Mouse (Mus musculus): ENCODE data around the gene Msto1. TPM values are rescaled to one million over a fixed set of nuclear protein-coding genes. Genes with fewer than 3 reads are reported as not detected.
"Not testable (repeated sequence)": the region's sequence is repeated elsewhere in the genome, so short reads cannot be mapped to it uniquely, and the experiment has no call there.

The Msto1 gene
- polyA plus RNA-seq, 1 experiment from 2014 or later = 74.1 TPM

- not testable (repeated sequence) for H3K9me3 ChIP-seq; DNase-seq (ENCODE audit: low spot score); H3K27ac ChIP-seq; H3K4me3 ChIP-seq; H3K4me1 ChIP-seq; H3K27me3 ChIP-seq (ENCODE audit: insufficient read depth, poor library complexity, severe bottlenecking)
- H3K36me3 ChIP-seq = peaks cover 38% of the 10 kb centered on the region
- no CpG with 5 or more reads among the region's 8 CpGs for WGBS
Measured at GRCm38 (mm10) chr3:88867177-88867576, 46.6 kb downstream of the Msto1 start.

DNA sequence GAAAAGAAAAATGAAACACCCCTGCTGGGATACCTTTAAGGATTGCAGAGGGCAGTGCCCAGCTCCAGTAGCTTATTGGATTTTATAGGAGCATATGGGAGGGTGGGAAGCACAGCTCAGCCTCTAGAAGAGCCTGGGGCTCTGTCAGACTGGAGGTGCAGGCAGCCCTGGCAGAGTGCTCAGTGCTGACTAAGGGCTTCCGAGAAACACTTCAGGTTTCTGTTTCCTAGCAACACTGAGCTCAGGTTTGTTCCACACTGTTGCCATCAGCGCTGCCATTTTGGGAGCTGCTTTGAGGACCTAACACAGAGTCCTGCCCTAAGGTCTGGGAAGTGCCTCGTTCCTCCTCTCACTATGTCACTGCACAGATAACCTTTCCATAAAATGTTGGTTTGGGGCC is 47.1 kb downstream of the Msto1 start:
- peaks cover 43% of the 10 kb centered on the region for H3K36me3 ChIP-seq
- H3K9me3 ChIP-seq; H3K4me3 ChIP-seq; DNase-seq (ENCODE audit: low spot score); H3K4me1 ChIP-seq; H3K27me3 ChIP-seq (ENCODE audit: insufficient read depth, poor library complexity, severe bottlenecking); H3K27ac ChIP-seq: not testable (repeated sequence)
- no CpG with 5 or more reads among the region's 3 CpGs for WGBS

- Histone ChIP-seq H3K4me1 (peaks cover 3% of the 10 kb centered on the region), H3K9me3 (no peaks in the 10 kb centered on the region), H3K36me3 (peaks cover 89% of the 10 kb centered on the region), H3K27ac (no peak overlapping the region), H3K27me3 (ENCODE audit: insufficient read depth, poor library complexity, severe bottlenecking) (no peaks in the 10 kb centered on the region), H3K4me3 (no peak overlapping the region)
- WGBS = 90% methylated on average over 3 of the region's 3 CpGs
- no peak for DNase-seq (ENCODE audit: low spot score)
Measured at GRCm38 (mm10) chr3:88862129-88862528, 51.7 kb downstream of the Msto1 start.

DNA sequence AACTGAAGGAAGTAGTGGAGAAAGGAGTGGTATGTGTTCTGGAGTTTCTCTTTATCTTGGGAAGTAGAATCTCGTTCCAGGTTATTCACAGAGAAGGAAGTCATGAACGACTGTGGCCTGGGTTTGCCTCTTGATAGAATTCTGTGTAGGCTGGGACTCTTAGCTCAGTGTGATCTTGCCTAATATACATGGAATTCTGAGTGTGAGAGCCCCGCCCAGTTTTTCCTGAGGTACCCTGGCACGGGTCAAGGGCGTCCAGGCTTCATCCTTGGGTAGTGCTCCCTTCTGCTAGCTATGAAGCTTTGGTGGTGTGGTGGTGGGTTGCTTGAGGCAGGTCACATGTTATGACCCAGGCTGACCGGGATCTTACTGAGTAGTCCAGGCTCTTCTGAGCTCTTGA is 58.0 kb downstream of the Msto1 start:
- no peak overlapping the region for H3K27ac ChIP-seq
- H3K36me3 ChIP-seq = peaks cover 81% of the 10 kb centered on the region
- no peak overlapping the region for H3K4me3 ChIP-seq
- no peaks in the 10 kb centered on the region for H3K9me3 ChIP-seq
- no peak for DNase-seq (ENCODE audit: low spot score)
- no peaks in the 10 kb centered on the region for H3K27me3 ChIP-seq (ENCODE audit: insufficient read depth, poor library complexity, severe bottlenecking)
- H3K4me1 ChIP-seq = peaks cover 8% of the 10 kb centered on the region
- WGBS = 68% methylated on average over 6 of the region's 6 CpGs

Other genes with a start within 250 kb of the Msto1 start
- 73.3 and 87.3 TPM in 2 replicates for gene Khdc4, start 228.2 kb downstream of the Msto1 start, polyA plus RNA-seq (2016; fragmentation: Nextera tagmentation; extraction: Ambion mirVana)
- 40.5 and 42.5 TPM in 2 replicates for gene Rit1, start 197.2 kb downstream of the Msto1 start, polyA plus RNA-seq (2016; fragmentation: Nextera tagmentation; extraction: Ambion mirVana)
- gene Syt11, start 138.8 kb downstream of the Msto1 start, polyA plus RNA-seq (2016; fragmentation: Nextera tagmentation; extraction: Ambion mirVana) = 11.8 and 15.8 TPM in 2 replicates
- 11.4 and 13.7 TPM in 2 replicates for gene Gon4l, start 78.8 kb downstream of the Msto1 start, polyA plus RNA-seq (2016; fragmentation: Nextera tagmentation; extraction: Ambion mirVana)
- gene Ash1l, start 36.6 kb upstream of the Msto1 start, polyA plus RNA-seq (2016; fragmentation: Nextera tagmentation; extraction: Ambion mirVana) = 14.1 and 14.5 TPM in 2 replicates
- 148 and 158 TPM in 2 replicates for gene Dap3, start 37.2 kb upstream of the Msto1 start, polyA plus RNA-seq (2016; fragmentation: Nextera tagmentation; extraction: Ambion mirVana)
- 10.1 and 11.6 TPM in 2 replicates for gene Rusc1, start 179.3 kb upstream of the Msto1 start, polyA plus RNA-seq (2016; fragmentation: Nextera tagmentation; extraction: Ambion mirVana)
- not detected in 2 replicates for gene Gm43738, start 187.1 kb upstream of the Msto1 start, polyA plus RNA-seq (2016; fragmentation: Nextera tagmentation; extraction: Ambion mirVana)
- gene Fdps, start 188.0 kb upstream of the Msto1 start, polyA plus RNA-seq (2016; fragmentation: Nextera tagmentation; extraction: Ambion mirVana) = 220 and 253 TPM in 2 replicates
- 12.4 and 14.7 TPM in 2 replicates for gene Pklr, start 222.1 kb upstream of the Msto1 start, polyA plus RNA-seq (2016; fragmentation: Nextera tagmentation; extraction: Ambion mirVana)
- 0.77 and 0.85 TPM in 2 replicates for gene Hcn3, start 246.2 kb upstream of the Msto1 start, polyA plus RNA-seq (2016; fragmentation: Nextera tagmentation; extraction: Ambion mirVana)